Mouse (Mus musculus) stomach, embryonic 14.5 days (tissue): Measurements from ENCODE around the gene Tspan15. TPM values are rescaled to one million over a fixed set of nuclear protein-coding genes. Genes with fewer than 3 reads are reported as not detected.

ENCODE experiments used
- ATAC-seq: fragments of 200-750 bp; cut with Nextera tagmentation; 2 replicates; pipeline ENCODE4 v1.8.0; 2017; ENCODE audit warnings: low read depth, moderate TSS enrichment; ENCODE audit not compliant: insufficient number of reproducible peaks, insufficient read depth, low FRiP score
- H3K27ac ChIP-seq: fragments of 300-500 bp; sonication (generic); 2 replicates; pipeline ENCODE4 v1.5.1; 2014; ENCODE audit warnings: mild to moderate bottlenecking, low read length, moderate library complexity, mixed read lengths
- H3K27me3 ChIP-seq: fragments of 300-500 bp; sonication (generic); 2 replicates; pipeline ENCODE4 v1.6.1; 2014; ENCODE audit warnings: low read length, control low read depth, mixed read lengths; ENCODE audit not compliant: control insufficient read depth, insufficient read depth
- H3K36me3 ChIP-seq: fragments of 300-500 bp; sonication (generic); 2 replicates; pipeline ENCODE4 v1.6.1; 2014; ENCODE audit warnings: mild to moderate bottlenecking, control low read depth, low read length, moderate library complexity, mixed read lengths; ENCODE audit not compliant: control insufficient read depth, insufficient read depth
- H3K4me1 ChIP-seq: fragments of 300-500 bp; sonication (generic); 2 replicates; pipeline ENCODE4 v1.6.1; 2014; ENCODE audit warnings: low read length, control low read depth, mixed read lengths; ENCODE audit not compliant: control insufficient read depth, insufficient read depth
- H3K4me2 ChIP-seq: fragments of 300-500 bp; sonication (generic); replicated peaks from 2 replicates; pipeline ENCODE4 v1.6.1; 2014; ENCODE audit warnings: low read depth, low read length, control low read depth
- H3K4me3 ChIP-seq: fragments of 300-500 bp; sonication (generic); 2 replicates; pipeline ENCODE4 v1.5.1; 2014; ENCODE audit warnings: low read depth, low read length, control low read depth
- H3K9ac ChIP-seq: fragments of 300-500 bp; sonication (generic); replicated peaks from 2 replicates; pipeline ENCODE4 v1.6.1; 2014; ENCODE audit warnings: low read depth, mild to moderate bottlenecking, control low read depth, low read length, moderate library complexity, mixed read lengths
- H3K9me3 ChIP-seq: fragments of 300-500 bp; sonication (generic); 2 replicates; pipeline ENCODE4 v1.6.1; 2016; ENCODE audit warnings: low read depth, low read length, control low read depth; ENCODE audit not compliant: control insufficient read depth
- WGBS: fragments of 180-500 bp; shearing (Covaris S2); extraction: QIAGEN DNeasy Blood & Tissue Kit; methylation state at CpG from one replicate; pipeline ENCODE4 v1.1.7; 2014; 5-methylcytosine and 5-hydroxymethylcytosine counted together
- polyA plus RNA-seq: library from polyadenylated mRNA; unstranded; fragments of >200 nt; fragmentation: Nextera tagmentation; extraction: Ambion mirVana; gene quantifications from 2 replicates; pipeline ENCODE4 v1.2.1, GENCODE M21; 2014

The Tspan15 gene
- polyA plus RNA-seq, 1 experiment from 2014 or later: 32.8 TPM

DNA sequence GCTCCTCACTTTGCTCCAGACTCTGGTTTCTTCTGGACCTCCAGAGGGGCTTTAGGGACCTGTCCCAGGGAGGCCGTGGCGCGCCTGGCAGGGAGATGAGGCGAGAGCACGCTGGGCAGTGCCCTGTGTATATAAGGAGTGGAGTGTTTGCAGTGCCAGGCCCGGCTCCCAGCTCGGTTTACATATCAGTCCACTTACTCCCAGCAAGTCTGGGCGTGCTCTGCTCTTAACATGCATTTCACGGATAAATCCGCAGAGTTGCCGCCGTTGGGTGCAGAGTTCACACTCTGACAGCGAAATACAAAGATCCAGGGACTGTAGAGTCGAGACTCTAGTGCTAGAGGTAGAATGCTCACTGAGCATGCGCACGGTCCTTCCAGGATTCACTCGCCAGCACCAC is 8.3 kb downstream of the Tspan15 start:
- 55% methylated on average over 17 of the region's 17 CpGs for WGBS
- ATAC-seq: peak; percentile 81
- H3K27me3 ChIP-seq: no peaks in the 10 kb centered on the region
- 0 out of 2 replicates have a peak overlapping the region, but pooled peaks have one; percentile 2 for H3K4me2 ChIP-seq
- H3K4me1 ChIP-seq: peaks cover 9% of the 10 kb centered on the region; the same call in 1 of the 2 replicates
- no peaks in the 10 kb centered on the region for H3K36me3 ChIP-seq
- H3K9ac ChIP-seq: no peak overlapping the region
- peak overlapping the region; percentile 78 for H3K27ac ChIP-seq
- H3K4me3 ChIP-seq: no peak overlapping the region
- no peaks in the 10 kb centered on the region for H3K9me3 ChIP-seq

DNA sequence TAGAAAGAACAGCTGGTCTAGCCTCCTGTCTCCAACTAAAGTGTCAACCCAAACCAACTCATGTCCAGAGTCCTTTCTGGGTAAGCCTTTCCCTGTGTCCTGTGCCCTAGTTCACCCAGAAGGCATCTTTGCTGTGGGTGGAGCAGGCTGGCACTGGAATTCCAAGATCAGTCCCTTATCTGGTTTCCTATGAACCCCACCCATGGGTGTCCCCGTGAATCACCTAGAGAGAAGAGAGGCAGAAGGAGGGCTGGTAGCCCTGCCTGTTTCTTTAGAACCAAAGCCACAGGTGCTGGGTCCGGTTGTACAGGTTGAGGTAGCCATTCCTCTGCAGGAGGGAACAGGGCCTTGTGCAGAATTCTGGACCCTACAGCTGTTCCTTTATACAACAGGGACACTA is 9.4 kb downstream of the Tspan15 start:
- H3K36me3 ChIP-seq: no peaks in the 10 kb centered on the region
- no peak overlapping the region for H3K4me3 ChIP-seq
- ATAC-seq: no peak
- no peaks in the 10 kb centered on the region for H3K9me3 ChIP-seq
- H3K4me2 ChIP-seq: no peak overlapping the region
- H3K4me1 ChIP-seq: peaks cover 13% of the 10 kb centered on the region
- WGBS: 86% methylated on average over 2 of the region's 2 CpGs
- H3K27ac ChIP-seq: peak overlapping the region; percentile 78
- H3K27me3 ChIP-seq: no peaks in the 10 kb centered on the region
- no peak overlapping the region for H3K9ac ChIP-seq

DNA sequence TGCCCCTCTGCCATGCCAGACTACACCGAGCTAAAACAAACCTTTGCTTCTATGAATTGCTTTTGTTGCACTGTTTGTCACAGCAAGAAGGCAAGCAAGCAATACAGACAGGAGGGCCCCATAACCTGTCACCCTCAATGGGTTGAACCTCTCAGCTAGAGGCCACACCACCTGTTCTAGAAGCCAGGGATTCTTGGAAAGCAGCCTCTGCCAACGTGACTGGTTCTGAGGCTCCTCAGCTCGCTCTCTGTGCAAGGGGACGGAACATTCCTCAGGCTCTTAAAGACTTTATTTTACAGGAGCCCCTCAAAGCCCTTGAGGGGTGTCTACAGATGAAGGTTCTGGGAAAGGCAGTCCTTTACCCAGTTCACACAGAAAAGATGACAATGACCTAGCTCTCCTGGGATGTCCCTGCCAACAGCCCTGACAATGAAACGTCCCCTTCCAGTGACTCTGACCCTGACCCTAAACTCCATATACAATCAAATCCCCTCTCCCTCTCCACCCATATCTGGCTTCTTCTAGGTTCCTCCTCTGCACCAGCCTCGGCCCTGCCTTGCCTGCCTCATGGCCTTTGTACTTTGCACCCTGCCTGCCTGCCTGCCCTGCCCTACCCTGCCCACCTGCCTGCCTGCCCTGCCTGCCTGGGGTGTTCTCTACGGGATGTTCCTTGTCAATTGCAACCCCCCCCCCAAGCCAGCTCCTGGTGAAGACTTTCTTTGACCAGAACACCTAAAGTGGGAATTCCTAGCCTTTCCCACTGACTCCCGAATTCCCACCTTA is 10.1 kb downstream of the Tspan15 start:
- H3K9me3 ChIP-seq: no peaks in the 10 kb centered on the region
- H3K4me1 ChIP-seq: peaks cover 16% of the 10 kb centered on the region
- peak overlapping the region; percentile 78; the same call in 1 of the 2 replicates for H3K27ac ChIP-seq
- WGBS: 64% methylated on average over 8 of the region's 8 CpGs
- no peaks in the 10 kb centered on the region for H3K27me3 ChIP-seq
- ATAC-seq: no peak
- no peak overlapping the region for H3K4me3 ChIP-seq
- no peaks in the 10 kb centered on the region for H3K36me3 ChIP-seq
- H3K9ac ChIP-seq: no peak overlapping the region
- H3K4me2 ChIP-seq: no peak overlapping the region

DNA sequence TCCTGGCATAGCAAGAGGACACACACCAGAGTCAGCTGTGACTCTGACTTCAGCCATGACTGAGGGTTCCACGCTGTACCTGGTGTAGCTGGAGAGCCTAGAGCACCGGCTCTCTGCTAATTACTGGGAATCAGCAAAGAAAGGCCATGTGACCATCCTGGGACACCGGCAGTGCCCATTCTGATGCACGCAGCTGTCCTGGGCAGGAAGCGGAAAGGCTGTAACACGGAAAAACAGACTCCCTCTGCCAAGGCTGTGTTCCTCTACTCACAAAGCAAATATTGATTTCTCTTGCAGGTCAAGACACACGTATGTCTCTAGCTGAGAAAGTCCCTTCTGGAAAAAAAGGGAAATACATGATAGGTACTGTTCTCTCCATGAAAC is 12.3 kb downstream of the Tspan15 start:
- WGBS: 71% methylated on average over 7 of the region's 7 CpGs

DNA sequence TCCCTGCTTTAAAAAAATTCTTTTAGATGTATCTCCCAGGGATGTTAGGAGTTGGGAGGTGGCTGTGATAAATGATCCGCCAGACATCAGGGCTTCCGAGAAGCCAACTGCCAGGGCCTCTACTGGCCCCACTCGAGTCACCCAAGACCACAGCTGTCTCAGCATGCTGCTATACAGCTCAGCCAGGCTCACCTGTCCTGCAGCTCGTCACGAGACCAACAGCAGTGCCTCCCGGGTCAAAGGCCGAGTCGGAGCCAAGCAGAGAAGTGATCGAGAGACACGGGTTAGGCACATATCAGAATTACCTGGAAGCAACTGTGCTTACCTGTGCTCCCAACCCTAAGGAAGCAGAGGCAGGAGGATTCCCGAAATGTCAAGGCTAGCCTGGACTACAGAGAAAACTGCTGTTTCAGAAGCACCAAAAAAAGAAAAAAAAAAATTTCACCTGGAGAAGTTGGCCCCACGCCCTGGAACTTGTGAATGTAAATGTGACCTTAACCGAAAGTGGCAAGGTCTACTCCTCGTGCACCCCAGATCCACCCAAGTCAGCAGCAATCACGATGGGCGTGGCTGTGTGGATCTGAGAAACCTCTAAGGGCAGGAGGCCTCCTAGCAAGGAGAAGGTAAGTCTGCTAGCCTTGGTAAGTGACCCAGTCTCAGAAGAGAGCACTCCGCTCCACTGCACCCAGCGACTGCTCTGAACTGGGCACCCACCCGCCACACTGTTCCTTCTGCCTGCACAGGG is 12.8 kb downstream of the Tspan15 start:
- Histone ChIP-seq H3K27me3 (no peaks in the 10 kb centered on the region), H3K4me1 (peaks cover 11% of the 10 kb centered on the region), H3K27ac (peak overlapping the region; percentile 11; the same call in 1 of the 2 replicates), H3K36me3 (no peaks in the 10 kb centered on the region), H3K4me2 (no peak overlapping the region), H3K9ac (no peak overlapping the region), H3K9me3 (no peaks in the 10 kb centered on the region), H3K4me3 (no peak overlapping the region)
- WGBS: 77% methylated on average over 19 of the region's 19 CpGs
- ATAC-seq: no peak

More for the DNA sequence above, 12.3 kb downstream of the Tspan15 start:
- Histone ChIP-seq H3K4me2 (no peak overlapping the region), H3K27ac (peak overlapping the region; percentile 11; the same call in 1 of the 2 replicates), H3K36me3 (no peaks in the 10 kb centered on the region), H3K9ac (no peak overlapping the region), H3K4me1 (peaks cover 11% of the 10 kb centered on the region), H3K4me3 (no peak overlapping the region), H3K9me3 (no peaks in the 10 kb centered on the region), H3K27me3 (no peaks in the 10 kb centered on the region)
- ATAC-seq: no peak

DNA sequence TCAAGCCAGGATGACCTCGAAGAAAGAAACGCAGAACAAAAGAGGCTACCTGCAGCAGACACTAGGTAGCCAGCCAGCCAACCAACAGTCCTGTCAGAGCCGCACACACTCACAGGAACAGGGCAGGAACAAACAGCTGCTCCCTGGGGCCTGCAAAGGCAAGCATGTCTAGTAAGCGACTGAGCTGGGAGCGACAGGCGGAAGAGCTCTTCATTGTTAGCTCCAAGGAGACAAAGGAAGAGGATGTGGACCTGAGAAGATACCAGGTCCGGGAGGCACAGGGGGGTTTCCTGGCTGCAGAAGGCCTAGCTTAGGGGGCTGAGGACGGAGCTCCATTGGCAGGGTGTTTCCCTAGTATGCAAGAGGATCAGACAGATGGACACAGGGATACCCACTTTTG is 13.9 kb downstream of the Tspan15 start:
- no peak for ATAC-seq
- no peaks in the 10 kb centered on the region for H3K36me3 ChIP-seq
- no peaks in the 10 kb centered on the region for H3K9me3 ChIP-seq
- no peaks in the 10 kb centered on the region for H3K27me3 ChIP-seq
- no peak overlapping the region for H3K9ac ChIP-seq
- peak overlapping the region; percentile 66; the same call in 1 of the 2 replicates for H3K27ac ChIP-seq
- peaks cover 11% of the 10 kb centered on the region for H3K4me1 ChIP-seq
- H3K4me3 ChIP-seq: no peak overlapping the region
- H3K4me2 ChIP-seq: no peak overlapping the region
- WGBS: 60% methylated on average over 8 of the region's 8 CpGs

DNA sequence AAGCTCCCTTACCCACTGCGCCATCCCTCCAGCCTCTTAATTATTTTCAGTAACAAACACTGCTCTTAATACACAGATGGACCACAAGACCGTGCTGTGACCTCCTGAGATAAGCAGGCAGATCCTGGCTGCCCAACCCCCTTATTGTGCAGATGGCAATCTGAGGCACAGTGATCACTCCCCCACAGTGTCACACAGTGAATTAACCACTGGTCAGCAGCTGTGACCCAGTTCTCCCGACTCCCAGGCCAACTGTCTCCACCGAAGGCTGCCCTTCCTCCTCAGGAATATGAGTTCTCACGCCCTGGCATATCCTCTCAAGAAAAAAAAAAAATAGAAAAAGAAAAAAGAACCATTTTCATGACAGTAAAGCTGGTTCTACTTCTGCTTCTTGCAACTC is 14.5 kb downstream of the Tspan15 start:
- H3K4me1 ChIP-seq: peaks cover 11% of the 10 kb centered on the region
- H3K27ac ChIP-seq: peak overlapping the region; percentile 66; the same call in 1 of the 2 replicates
- H3K9me3 ChIP-seq: no peaks in the 10 kb centered on the region
- H3K36me3 ChIP-seq: no peaks in the 10 kb centered on the region
- no peak overlapping the region for H3K4me3 ChIP-seq
- no peak overlapping the region for H3K4me2 ChIP-seq
- no peak overlapping the region for H3K9ac ChIP-seq
- ATAC-seq: no peak
- H3K27me3 ChIP-seq: no peaks in the 10 kb centered on the region
- 46% methylated on average over 5 of the region's 5 CpGs for WGBS

DNA sequence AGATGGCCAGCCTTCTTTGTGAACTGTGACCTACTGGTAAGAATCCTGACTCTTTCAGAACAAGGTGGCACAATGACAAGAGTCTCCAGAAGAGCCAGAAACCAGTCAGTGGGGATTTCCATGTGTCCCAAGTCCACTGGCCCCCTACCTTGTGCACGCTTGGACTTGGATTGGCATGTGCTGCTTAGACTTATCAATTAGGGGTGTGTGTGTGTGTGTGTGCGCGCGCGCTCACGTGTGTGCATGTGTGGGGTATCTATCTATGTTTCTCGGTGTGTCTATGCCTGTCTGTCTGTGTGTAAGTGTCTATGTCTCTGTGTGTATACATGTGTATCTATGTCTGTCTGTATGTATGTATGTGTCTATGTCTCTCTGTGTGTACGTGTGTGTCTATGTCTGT is 15.4 kb downstream of the Tspan15 start:
- Histone ChIP-seq H3K4me1 (peaks cover 18% of the 10 kb centered on the region), H3K9me3 (no peaks in the 10 kb centered on the region), H3K4me2 (no peak overlapping the region), H3K27me3 (no peaks in the 10 kb centered on the region), H3K36me3 (no peaks in the 10 kb centered on the region), H3K4me3 (no peak overlapping the region), H3K9ac (no peak overlapping the region), H3K27ac (no peak overlapping the region; the same call in 1 of the 2 replicates)
- 88% methylated on average over 8 of the region's 8 CpGs for WGBS
- no peak for ATAC-seq
